Mouse (Mus musculus) left cerebral cortex, adult 8-10 months (tissue): ENCODE data around the gene C1rl. TPM values are rescaled to one million over a fixed set of nuclear protein-coding genes. Genes with fewer than 3 reads are reported as not detected.
"Not testable (repeated sequence)": the region's sequence is repeated elsewhere in the genome, so short reads cannot be mapped to it uniquely, and the experiment has no call there.

Experiments
- DNase-seq, 2 experiments: peaks; one replicate each; pipeline ENCODE4 v3.0.0; 2022; ENCODE audit warnings: low spot score in 2 of 2
- total RNA-seq, 4 experiments: library from RNA; stranded (reverse); gene quantifications; 2 replicates each; pipeline ENCODE4 v1.2.4; 2022

Gene C1rl
- total RNA-seq, 4 experiments from 2014 or later, result 0.19 to 0.49 (median 0.45) TPM

GRCm38 (mm10) chr6:124472801-124473200, 20.1 kb upstream of the C1rl start:
- peak in 1 of 2 experiments; percentile 51 for DNase-seq

- no peak for DNase-seq
Observed at GRCm38 (mm10) chr6:124474621-124475020, 18.3 kb upstream of the C1rl start.

GRCm38 (mm10) chr6:124475335-124476075, 17.4 kb upstream of the C1rl start:
- not testable (repeated sequence) for DNase-seq

GRCm38 (mm10) chr6:124476216-124476615, 16.7 kb upstream of the C1rl start:
- no peak for DNase-seq

- DNase-seq, result no peak
Observed at GRCm38 (mm10) chr6:124476796-124477195, 16.1 kb upstream of the C1rl start.

- no peak for DNase-seq
Observed at GRCm38 (mm10) chr6:124477221-124477655, 15.7 kb upstream of the C1rl start.

GRCm38 (mm10) chr6:124477922-124478651, 14.8 kb upstream of the C1rl start:
- DNase-seq, result no peak

GRCm38 (mm10) chr6:124478874-124479572, 13.9 kb upstream of the C1rl start:
- DNase-seq, result no peak

GRCm38 (mm10) chr6:124479573-124479930, 13.4 kb upstream of the C1rl start:
- no peak for DNase-seq

- DNase-seq, result no peak
Observed at GRCm38 (mm10) chr6:124480295-124480694, 12.6 kb upstream of the C1rl start.

- DNase-seq, result peak in 1 of 2 experiments; percentile 34
Observed at GRCm38 (mm10) chr6:124481571-124481970, 11.3 kb upstream of the C1rl start.

GRCm38 (mm10) chr6:124483831-124484230, 9.1 kb upstream of the C1rl start:
- not testable (repeated sequence) for DNase-seq

GRCm38 (mm10) chr6:124484851-124485250, 8.1 kb upstream of the C1rl start:
- DNase-seq, result no peak

GRCm38 (mm10) chr6:124485414-124486144, 7.3 kb upstream of the C1rl start:
- DNase-seq, result no peak

GRCm38 (mm10) chr6:124487509-124487908, 5.4 kb upstream of the C1rl start:
- no peak for DNase-seq

GRCm38 (mm10) chr6:124488952-124489351, 4.0 kb upstream of the C1rl start:
- no peak for DNase-seq

- DNase-seq, result no peak
Observed at GRCm38 (mm10) chr6:124491427-124491826, 1.5 kb upstream of the C1rl start.

GRCm38 (mm10) chr6:124493886-124494285, 973 bp downstream of the C1rl start:
- no peak for DNase-seq

- DNase-seq, result no peak
Observed at GRCm38 (mm10) chr6:124496054-124496453, 3.1 kb downstream of the C1rl start.

- DNase-seq, result no peak
Observed at GRCm38 (mm10) chr6:124499914-124500566, 7.1 kb downstream of the C1rl start.

GRCm38 (mm10) chr6:124501473-124501872, 8.6 kb downstream of the C1rl start:
- DNase-seq, result no peak
